Mouse (Mus musculus): ENCODE measurements around the gene Atp8b2.

Atp8b2 gene

GRCm38 (mm10) chr3:89898011-89898410 lies 65.3 kb downstream of the Atp8b2 start:
- DNase-seq = no peak

- no peak for DNase-seq
These were observed 66.0 kb downstream of the Atp8b2 start for GRCm38 (mm10) chr3:89897204-89897796.

DNA sequence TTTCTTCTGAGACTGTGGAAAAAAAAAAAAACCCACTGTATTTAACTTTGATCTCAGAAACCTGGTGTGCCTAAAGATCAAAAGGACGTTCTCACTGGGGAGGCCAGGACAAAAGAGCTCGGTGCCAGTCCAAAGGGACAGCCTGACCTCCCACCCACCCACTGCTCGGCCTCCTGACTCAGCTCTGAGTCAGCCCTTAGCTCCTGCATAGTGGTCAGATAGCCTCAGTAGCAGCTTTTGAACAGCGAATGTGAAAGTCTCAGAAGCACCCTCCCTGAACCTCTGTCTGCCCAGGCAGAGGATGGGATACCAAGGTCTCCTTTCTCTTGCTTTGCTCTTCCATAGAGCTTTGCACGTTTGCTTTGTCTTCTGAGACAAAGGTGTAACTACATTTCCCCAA lies 66.7 kb downstream of the Atp8b2 start:
- DNase-seq = no peak

DNA sequence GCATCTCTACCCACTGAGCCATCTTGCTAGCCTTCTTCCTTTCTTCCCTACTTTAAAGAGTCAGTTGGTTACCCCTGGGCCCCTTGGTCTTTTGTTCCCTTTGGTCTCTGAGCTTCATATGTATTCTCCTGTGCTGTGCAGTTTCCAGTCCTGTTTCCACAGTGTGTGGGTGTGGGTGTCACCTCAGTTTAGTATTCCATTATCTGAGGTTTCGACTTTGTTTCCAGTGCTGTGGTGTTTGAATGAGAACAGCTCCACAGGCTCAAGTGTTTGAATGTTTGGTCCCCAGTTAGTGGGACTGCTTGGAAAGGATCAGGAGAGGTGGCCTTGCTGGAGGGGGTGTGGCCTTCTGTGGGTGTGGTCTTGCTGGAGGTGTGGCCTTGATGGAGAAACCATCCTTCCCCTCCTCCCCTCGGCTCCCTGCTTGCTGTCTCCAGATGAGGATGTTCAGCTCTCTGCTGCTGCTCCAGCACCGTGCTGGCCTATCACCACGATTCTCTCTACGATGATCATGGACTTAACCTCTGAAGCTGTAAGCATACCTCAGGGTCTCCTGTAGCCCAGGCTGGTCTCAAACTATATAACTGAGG lies 70.7 kb downstream of the Atp8b2 start:
- DNase-seq = no peak

GRCm38 (mm10) chr3:89891696-89892095 lies 71.6 kb downstream of the Atp8b2 start:
- DNase-seq = no peak

GRCm38 (mm10) chr3:89889841-89890430 lies 73.4 kb downstream of the Atp8b2 start:
- no peak for DNase-seq
